8 mouse cellular contexts compared by ENCODE assay signal in genomic region chr2:181313344-181314079, GRCm38 (mm10). TPM values are rescaled to one million over a fixed set of nuclear protein-coding genes. Genes with fewer than 3 reads are reported as not detected.
A peak's percentile ranks its signal among the peaks of the same experiment; 100 is the strongest.
DNase-seq lines count a peak whose midpoint lies in the region; ATAC-seq lines count a peak whose summit lies in the region.

No protein-coding gene starts in this region.

- no peak overlapping the region for H3K27ac ChIP-seq in lung, embryonic 16.5 days (ENCODE audit: low read length)
- peak overlapping the region; percentile 92 for H3K27ac ChIP-seq in hindbrain, embryonic 15.5 days (replicated peaks)
- peak overlapping the region; percentile 95 for H3K27ac ChIP-seq in midbrain, embryonic 14.5 days (replicated peaks; ENCODE audit: low read depth, low read length)

- no peak overlapping the region; the same call in 1 of the 2 replicates for H3K4me2 ChIP-seq in lung, embryonic 16.5 days (ENCODE audit: low read depth, low read length)
- peak overlapping the region; percentile 75 for H3K4me2 ChIP-seq in hindbrain, embryonic 15.5 days
- peak overlapping the region; percentile 76 for H3K4me2 ChIP-seq in midbrain, embryonic 14.5 days (ENCODE audit: low read length)

- no peak overlapping the region for H3K4me3 ChIP-seq in lung, embryonic 16.5 days (ENCODE audit: low read length)
- H3K4me3 ChIP-seq in hindbrain, embryonic 15.5 days = peak overlapping the region; percentile 95
- H3K4me3 ChIP-seq in midbrain, embryonic 14.5 days (replicated peaks; ENCODE audit: low read depth, low read length) = peak overlapping the region; percentile 83

- peaks cover 5% of the 10 kb centered on the region; the same call in 1 of the 2 replicates for H3K4me1 ChIP-seq in lung, embryonic 16.5 days (replicated peaks; ENCODE audit: control insufficient read depth, insufficient read depth, low read length)
- H3K4me1 ChIP-seq in hindbrain, embryonic 15.5 days (replicated peaks) = peaks cover 33% of the 10 kb centered on the region
- H3K4me1 ChIP-seq in midbrain, embryonic 14.5 days (ENCODE audit: control insufficient read depth, insufficient read depth, low read length) = peaks cover 24% of the 10 kb centered on the region

- peaks cover 32% of the 10 kb centered on the region for H3K27me3 ChIP-seq in lung, embryonic 16.5 days (ENCODE audit: control insufficient read depth, insufficient read depth, low read depth, low read length)
- no peaks in the 10 kb centered on the region; the same call in 1 of the 2 replicates for H3K27me3 ChIP-seq in hindbrain, embryonic 15.5 days
- H3K27me3 ChIP-seq in midbrain, embryonic 14.5 days (ENCODE audit: control insufficient read depth, insufficient read depth, low read length) = no peaks in the 10 kb centered on the region

- DNase-seq in cerebellum, adult 8-10 months = no peak
- no peak for DNase-seq in lung, adult 18-20 months
- peak; percentile 71 for DNase-seq in midbrain, embryonic 14.5 days
- DNase-seq in ovary, postnatal 36 days (ENCODE audit: low spot score) = no peak
- no peak for DNase-seq in frontal cortex, adult 2 months (ENCODE audit: extremely low spot score in 1 of 2, low spot score in 1 of 2)

- 3% methylated on average over 35 of the region's 35 CpGs for WGBS in lung, embryonic 16.5 days
- WGBS in hindbrain, embryonic 15.5 days = 1% methylated on average over 35 of the region's 35 CpGs
- 1% methylated on average over 35 of the region's 35 CpGs for WGBS in midbrain, embryonic 14.5 days

- H3K9ac ChIP-seq in lung, embryonic 16.5 days (ENCODE audit: low read length) = no peak overlapping the region
- peak overlapping the region; percentile 99 for H3K9ac ChIP-seq in hindbrain, embryonic 15.5 days
- H3K9ac ChIP-seq in midbrain, embryonic 14.5 days (replicated peaks; ENCODE audit: low read length) = peak overlapping the region; percentile 96

- no peaks in the 10 kb centered on the region for H3K9me3 ChIP-seq in lung, embryonic 16.5 days (ENCODE audit: control insufficient read depth, low read length)
- H3K9me3 ChIP-seq in hindbrain, embryonic 15.5 days = no peaks in the 10 kb centered on the region
- H3K9me3 ChIP-seq in midbrain, embryonic 14.5 days (ENCODE audit: control insufficient read depth, low read length) = no peaks in the 10 kb centered on the region

- ATAC-seq in cerebellum, adult (ENCODE audit: insufficient number of reproducible peaks, low FRiP score, low TSS enrichment) = peak; percentile 51; the same call in 1 of the 2 replicates
- peak; percentile 5; the same call in 1 of the 2 replicates for ATAC-seq in lung, embryonic 16.5 days (ENCODE audit: low read depth)
- ATAC-seq in hindbrain, embryonic 15.5 days (ENCODE audit: low FRiP score, low read depth) = peak; percentile 77
- ATAC-seq in midbrain, embryonic 14.5 days (ENCODE audit: low FRiP score, low TSS enrichment) = peak; percentile 63

- no peaks in the 10 kb centered on the region for H3K36me3 ChIP-seq in lung, embryonic 16.5 days (ENCODE audit: control insufficient read depth, insufficient read depth, low read length)
- peaks cover 4% of the 10 kb centered on the region; the same call in 1 of the 2 replicates for H3K36me3 ChIP-seq in hindbrain, embryonic 15.5 days
- H3K36me3 ChIP-seq in midbrain, embryonic 14.5 days (ENCODE audit: control insufficient read depth, insufficient read depth, low read length) = peaks cover 10% of the 10 kb centered on the region

RNA-seq across cellular contexts. Expression of gene Stmn3, which starts 0.8 kb away (rescaled TPM):
- polyA plus RNA-seq in lung, embryonic 16.5 days (2015; fragmentation: Nextera tagmentation; extraction: Ambion mirVana) = 4.8 and 9.3 TPM in 2 replicates
- polyA plus RNA-seq in hindbrain, embryonic 15.5 days (2015; fragmentation: Nextera tagmentation; extraction: Ambion mirVana) = 1,559 and 1,575 TPM in 2 replicates
- polyA plus RNA-seq in midbrain, embryonic 14.5 days (2014; fragmentation: Nextera tagmentation; extraction: Ambion mirVana) = 1,182 and 1,543 TPM in 2 replicates
- polyA plus RNA-seq in frontal cortex, adult 2 months (2012; rRNA removed) = 725 and 731 TPM in 2 replicates

RNA-seq across cellular contexts. Expression of gene Rtel1, which starts 6.0 kb away (rescaled TPM):
- 47.2 and 47.8 TPM in 2 replicates for polyA plus RNA-seq in lung, embryonic 16.5 days (2015; fragmentation: Nextera tagmentation; extraction: Ambion mirVana)
- polyA plus RNA-seq in hindbrain, embryonic 15.5 days (2015; fragmentation: Nextera tagmentation; extraction: Ambion mirVana) = 40.6 and 44.4 TPM in 2 replicates
- 40.3 and 46.9 TPM in 2 replicates for polyA plus RNA-seq in midbrain, embryonic 14.5 days (2014; fragmentation: Nextera tagmentation; extraction: Ambion mirVana)
- polyA plus RNA-seq in frontal cortex, adult 2 months (2012; rRNA removed) = 71.9 and 77.1 TPM in 2 replicates

RNA-seq across cellular contexts. Expression of gene Gmeb2, which starts 25.7 kb away (rescaled TPM):
- polyA plus RNA-seq in lung, embryonic 16.5 days (2015; fragmentation: Nextera tagmentation; extraction: Ambion mirVana) = 14.3 and 15.9 TPM in 2 replicates
- polyA plus RNA-seq in hindbrain, embryonic 15.5 days (2015; fragmentation: Nextera tagmentation; extraction: Ambion mirVana) = 14.9 and 15.1 TPM in 2 replicates
- 15.7 and 19.5 TPM in 2 replicates for polyA plus RNA-seq in midbrain, embryonic 14.5 days (2014; fragmentation: Nextera tagmentation; extraction: Ambion mirVana)
- 20.8 and 21.7 TPM in 2 replicates for polyA plus RNA-seq in frontal cortex, adult 2 months (2012; rRNA removed)

RNA-seq across cellular contexts. Expression of gene Zgpat, which starts 51.2 kb away (rescaled TPM):
- polyA plus RNA-seq in lung, embryonic 16.5 days (2015; fragmentation: Nextera tagmentation; extraction: Ambion mirVana) = 39.2 and 39.4 TPM in 2 replicates
- polyA plus RNA-seq in hindbrain, embryonic 15.5 days (2015; fragmentation: Nextera tagmentation; extraction: Ambion mirVana) = 77.0 and 84.9 TPM in 2 replicates
- 65.0 and 67.7 TPM in 2 replicates for polyA plus RNA-seq in midbrain, embryonic 14.5 days (2014; fragmentation: Nextera tagmentation; extraction: Ambion mirVana)
- polyA plus RNA-seq in frontal cortex, adult 2 months (2012; rRNA removed) = 87.9 and 93.7 TPM in 2 replicates

RNA-seq across cellular contexts. Expression of gene Arfrp1, which starts 51.7 kb away (rescaled TPM):
- 60.8 and 62.0 TPM in 2 replicates for polyA plus RNA-seq in lung, embryonic 16.5 days (2015; fragmentation: Nextera tagmentation; extraction: Ambion mirVana)
- polyA plus RNA-seq in hindbrain, embryonic 15.5 days (2015; fragmentation: Nextera tagmentation; extraction: Ambion mirVana) = 81.2 and 82.7 TPM in 2 replicates
- polyA plus RNA-seq in midbrain, embryonic 14.5 days (2014; fragmentation: Nextera tagmentation; extraction: Ambion mirVana) = 65.8 and 76.2 TPM in 2 replicates
- 75.8 and 76.8 TPM in 2 replicates for polyA plus RNA-seq in frontal cortex, adult 2 months (2012; rRNA removed)

Comparison
In these comparisons a context has a peak if more than half of its experiments do, and no peak if none do; other contexts are left out.
1. ATAC-seq: peak in every context shown above with its lines; median percentile 77 in hindbrain, embryonic 15.5 days; 63 in midbrain, embryonic 14.5 days; 51 in cerebellum, adult; 5 in lung, embryonic 16.5 days.
2. RNA of gene Stmn3, which starts 0.8 kb away (polyA plus RNA-seq): 1,559 to 1,575 TPM in hindbrain, embryonic 15.5 days, 1,182 to 1,543 TPM in midbrain, embryonic 14.5 days and 725 to 731 TPM in frontal cortex, adult 2 months; 4.8 to 9.3 TPM in lung, embryonic 16.5 days; every median in the first group is over 10 times any median in the second.